Mouse (Mus musculus): ENCODE data around the gene Spop. TPM values are rescaled to one million over a fixed set of nuclear protein-coding genes. Genes with fewer than 3 reads are reported as not detected.

Spop gene
- polyA plus RNA-seq, 1 experiment, result 38.5 TPM

- peaks cover 4% of the 10 kb centered on the region for H3K36me3 ChIP-seq (ENCODE audit: control insufficient read depth, insufficient read depth, low read length, poor library complexity, severe bottlenecking)
- no peak for TF ChIP-seq POLR2A (IDR thresholded peaks at IDR 0.05; ENCODE audit: insufficient read depth, low read length)
- no peak for TF ChIP-seq EP300 (IDR thresholded peaks at IDR 0.05; ENCODE audit: insufficient read depth, low read depth, low read length)
- TF ChIP-seq CTCF (IDR thresholded peaks at IDR 0.05; ENCODE audit: low read depth, low read length), result no peak
Measured at GRCm38 (mm10) chr11:95487237-95487636, 73.4 kb downstream of the Spop start.

GRCm38 (mm10) chr11:95490104-95490503 lies 76.2 kb downstream of the Spop start:
- Histone ChIP-seq H3K4me1 (ENCODE audit: control insufficient read depth, insufficient read depth, low read length) (no peaks in the 10 kb centered on the region), H3K27ac (ENCODE audit: insufficient read depth, low read length) (no peak overlapping the region), H3K27me3 (ENCODE audit: control insufficient read depth, insufficient read depth, low read length, poor library complexity, severe bottlenecking) (no peaks in the 10 kb centered on the region), H3K4me3 (ENCODE audit: low read depth, low read length) (no peak overlapping the region), H3K9me3 (replicated peaks; ENCODE audit: control insufficient read depth, insufficient read depth, low read length, poor library complexity, severe bottlenecking) (no peaks in the 10 kb centered on the region), H3K9ac (ENCODE audit: low read depth, poor library complexity, severe bottlenecking) (no peak overlapping the region), H3K36me3 (ENCODE audit: control insufficient read depth, insufficient read depth, low read length, poor library complexity, severe bottlenecking) (peaks cover 5% of the 10 kb centered on the region)
- no peak for TF ChIP-seq EP300 (IDR thresholded peaks at IDR 0.05; ENCODE audit: insufficient read depth, low read depth, low read length)
- TF ChIP-seq CTCF (IDR thresholded peaks at IDR 0.05; ENCODE audit: low read depth, low read length), result no peak
- TF ChIP-seq POLR2A (IDR thresholded peaks at IDR 0.05; ENCODE audit: insufficient read depth, low read length), result no peak

More at GRCm38 (mm10) chr11:95487237-95487636, 73.4 kb downstream of the Spop start:
- H3K27me3 ChIP-seq (ENCODE audit: control insufficient read depth, insufficient read depth, low read length, poor library complexity, severe bottlenecking), result no peaks in the 10 kb centered on the region
- H3K4me3 ChIP-seq (ENCODE audit: low read depth, low read length), result no peak overlapping the region
- H3K27ac ChIP-seq (ENCODE audit: insufficient read depth, low read length), result no peak overlapping the region
- H3K4me1 ChIP-seq (ENCODE audit: control insufficient read depth, insufficient read depth, low read length), result no peaks in the 10 kb centered on the region
- H3K9ac ChIP-seq (ENCODE audit: low read depth, poor library complexity, severe bottlenecking), result no peak overlapping the region
- no peaks in the 10 kb centered on the region for H3K9me3 ChIP-seq (replicated peaks; ENCODE audit: control insufficient read depth, insufficient read depth, low read length, poor library complexity, severe bottlenecking)

GRCm38 (mm10) chr11:95492256-95492655 lies 78.4 kb downstream of the Spop start:
- H3K36me3 ChIP-seq (ENCODE audit: control insufficient read depth, insufficient read depth, low read length, poor library complexity, severe bottlenecking), result peaks cover 5% of the 10 kb centered on the region

GRCm38 (mm10) chr11:95493010-95493409 lies 79.1 kb downstream of the Spop start:
- no peak overlapping the region for H3K4me3 ChIP-seq (ENCODE audit: low read depth, low read length)
- H3K4me1 ChIP-seq (ENCODE audit: control insufficient read depth, insufficient read depth, low read length), result no peaks in the 10 kb centered on the region
- no peak overlapping the region for H3K9ac ChIP-seq (ENCODE audit: low read depth, poor library complexity, severe bottlenecking)
- peaks cover 5% of the 10 kb centered on the region for H3K36me3 ChIP-seq (ENCODE audit: control insufficient read depth, insufficient read depth, low read length, poor library complexity, severe bottlenecking)
- no peak for TF ChIP-seq EP300 (IDR thresholded peaks at IDR 0.05; ENCODE audit: insufficient read depth, low read depth, low read length)
- no peak overlapping the region for H3K27ac ChIP-seq (ENCODE audit: insufficient read depth, low read length)
- no peaks in the 10 kb centered on the region for H3K27me3 ChIP-seq (ENCODE audit: control insufficient read depth, insufficient read depth, low read length, poor library complexity, severe bottlenecking)
- H3K9me3 ChIP-seq (replicated peaks; ENCODE audit: control insufficient read depth, insufficient read depth, low read length, poor library complexity, severe bottlenecking), result no peaks in the 10 kb centered on the region; the same call in 1 of the 2 replicates

More at GRCm38 (mm10) chr11:95492256-95492655, 78.4 kb downstream of the Spop start:
- H3K27me3 ChIP-seq (ENCODE audit: control insufficient read depth, insufficient read depth, low read length, poor library complexity, severe bottlenecking), result no peaks in the 10 kb centered on the region
- H3K27ac ChIP-seq (ENCODE audit: insufficient read depth, low read length), result no peak overlapping the region
- H3K4me3 ChIP-seq (ENCODE audit: low read depth, low read length), result no peak overlapping the region
- TF ChIP-seq CTCF (IDR thresholded peaks at IDR 0.05; ENCODE audit: low read depth, low read length), result no peak
- TF ChIP-seq POLR2A (IDR thresholded peaks at IDR 0.05; ENCODE audit: insufficient read depth, low read length), result no peak
- TF ChIP-seq EP300 (IDR thresholded peaks at IDR 0.05; ENCODE audit: insufficient read depth, low read depth, low read length), result no peak
- H3K9me3 ChIP-seq (replicated peaks; ENCODE audit: control insufficient read depth, insufficient read depth, low read length, poor library complexity, severe bottlenecking), result no peaks in the 10 kb centered on the region
- no peaks in the 10 kb centered on the region for H3K4me1 ChIP-seq (ENCODE audit: control insufficient read depth, insufficient read depth, low read length)
- no peak overlapping the region for H3K9ac ChIP-seq (ENCODE audit: low read depth, poor library complexity, severe bottlenecking)

GRCm38 (mm10) chr11:95493950-95494349 lies 80.1 kb downstream of the Spop start:
- Histone ChIP-seq H3K36me3 (ENCODE audit: control insufficient read depth, insufficient read depth, low read length, poor library complexity, severe bottlenecking) (peaks cover 2% of the 10 kb centered on the region; the same call in 1 of the 2 replicates), H3K4me3 (ENCODE audit: low read depth, low read length) (no peak overlapping the region), H3K27ac (ENCODE audit: insufficient read depth, low read length) (no peak overlapping the region), H3K27me3 (ENCODE audit: control insufficient read depth, insufficient read depth, low read length, poor library complexity, severe bottlenecking) (no peaks in the 10 kb centered on the region), H3K9ac (ENCODE audit: low read depth, poor library complexity, severe bottlenecking) (no peak overlapping the region), H3K9me3 (replicated peaks; ENCODE audit: control insufficient read depth, insufficient read depth, low read length, poor library complexity, severe bottlenecking) (no peaks in the 10 kb centered on the region; the same call in 1 of the 2 replicates), H3K4me1 (ENCODE audit: control insufficient read depth, insufficient read depth, low read length) (no peaks in the 10 kb centered on the region)
- TF ChIP-seq CTCF (IDR thresholded peaks at IDR 0.05; ENCODE audit: low read depth, low read length) (no peak), POLR2A (IDR thresholded peaks at IDR 0.05; ENCODE audit: insufficient read depth, low read length) (no peak), EP300 (IDR thresholded peaks at IDR 0.05; ENCODE audit: insufficient read depth, low read depth, low read length) (no peak)

GRCm38 (mm10) chr11:95494374-95494773 lies 80.5 kb downstream of the Spop start:
- Histone ChIP-seq H3K27ac (ENCODE audit: insufficient read depth, low read length) (no peak overlapping the region), H3K4me1 (ENCODE audit: control insufficient read depth, insufficient read depth, low read length) (no peaks in the 10 kb centered on the region), H3K36me3 (ENCODE audit: control insufficient read depth, insufficient read depth, low read length, poor library complexity, severe bottlenecking) (peaks cover 2% of the 10 kb centered on the region; the same call in 1 of the 2 replicates), H3K9ac (ENCODE audit: low read depth, poor library complexity, severe bottlenecking) (no peak overlapping the region), H3K4me3 (ENCODE audit: low read depth, low read length) (no peak overlapping the region), H3K9me3 (replicated peaks; ENCODE audit: control insufficient read depth, insufficient read depth, low read length, poor library complexity, severe bottlenecking) (no peaks in the 10 kb centered on the region; the same call in 1 of the 2 replicates), H3K27me3 (ENCODE audit: control insufficient read depth, insufficient read depth, low read length, poor library complexity, severe bottlenecking) (no peaks in the 10 kb centered on the region)
- TF ChIP-seq POLR2A (IDR thresholded peaks at IDR 0.05; ENCODE audit: insufficient read depth, low read length), result no peak
- no peak for TF ChIP-seq EP300 (IDR thresholded peaks at IDR 0.05; ENCODE audit: insufficient read depth, low read depth, low read length)
- TF ChIP-seq CTCF (IDR thresholded peaks at IDR 0.05; ENCODE audit: low read depth, low read length), result no peak
